Mouse (Mus musculus): Measurements from ENCODE around the gene Rgs14.

The Rgs14 gene

DNA sequence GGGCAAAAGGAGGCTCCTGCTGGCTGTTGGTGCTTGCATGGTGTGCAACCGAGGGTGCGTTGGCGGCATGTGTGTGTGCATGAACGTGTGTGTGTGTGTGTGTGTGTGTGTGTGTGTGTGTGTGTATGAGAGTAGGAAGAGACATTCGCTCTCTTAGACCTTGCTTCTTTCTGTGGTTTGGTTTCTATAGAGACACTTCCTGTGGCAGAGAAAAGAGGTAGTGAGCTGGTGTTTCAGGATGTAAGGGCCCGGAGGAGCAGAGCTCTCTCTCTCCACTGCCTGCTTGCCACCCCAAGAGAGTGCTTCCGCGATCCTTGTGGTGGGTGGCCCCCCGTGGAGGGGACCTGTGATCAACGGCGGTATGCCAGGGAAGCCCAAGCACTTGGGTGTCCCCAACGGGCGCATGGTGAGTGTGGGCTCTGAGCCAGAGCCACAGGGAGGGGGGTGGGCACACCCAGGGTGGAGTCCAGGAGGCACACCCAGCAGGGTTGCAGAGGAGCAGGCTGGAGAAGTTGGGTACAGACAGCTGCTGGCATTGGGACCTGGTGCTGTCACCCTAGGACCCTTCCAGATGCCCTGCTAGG, at the start of gene Rgs14:
TSS of gene Rgs14 (plus strand) at position 202 of the 584 bp plus-strand sequence.
- TF ChIP-seq GATA4 (IDR thresholded peaks at IDR 0.05; ENCODE audit: insufficient replicate concordance, low read length): no peak

DNA sequence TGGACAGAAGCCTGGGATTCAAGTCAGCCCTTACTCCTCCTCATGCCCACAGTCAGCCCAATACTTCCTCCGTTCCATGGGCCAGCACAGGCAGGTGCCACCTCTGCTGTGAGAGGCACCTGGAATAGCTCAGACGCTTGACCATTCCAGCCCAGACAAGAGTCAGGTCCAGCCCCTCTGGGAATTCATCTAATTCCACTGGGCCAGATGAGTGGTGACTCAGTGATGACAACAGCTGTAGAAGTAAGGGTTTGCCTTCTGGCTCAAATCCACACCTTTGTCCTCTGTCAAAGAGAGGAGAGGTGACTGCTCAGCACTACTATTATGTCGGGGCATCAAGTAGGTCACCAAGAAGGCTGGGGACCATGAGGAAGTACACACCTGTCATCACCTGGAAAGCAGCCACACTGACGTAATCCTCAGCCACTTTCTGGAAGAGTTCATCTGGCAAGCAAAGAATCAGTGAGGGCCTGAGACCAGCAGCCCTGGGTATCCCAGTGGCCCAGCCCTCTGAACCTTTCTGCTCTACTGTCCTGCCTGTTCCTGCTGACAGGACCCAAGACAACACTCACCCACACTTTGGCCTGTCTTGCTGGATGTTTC, 49.5 kb upstream of the Rgs14 start, which contains the start of gene Prelid1:
TSS of gene Prelid1 (plus strand) at position 570 of the 603 bp plus-strand sequence.
- TF ChIP-seq GATA4 (IDR thresholded peaks at IDR 0.05; ENCODE audit: insufficient replicate concordance, low read length): no peak

DNA sequence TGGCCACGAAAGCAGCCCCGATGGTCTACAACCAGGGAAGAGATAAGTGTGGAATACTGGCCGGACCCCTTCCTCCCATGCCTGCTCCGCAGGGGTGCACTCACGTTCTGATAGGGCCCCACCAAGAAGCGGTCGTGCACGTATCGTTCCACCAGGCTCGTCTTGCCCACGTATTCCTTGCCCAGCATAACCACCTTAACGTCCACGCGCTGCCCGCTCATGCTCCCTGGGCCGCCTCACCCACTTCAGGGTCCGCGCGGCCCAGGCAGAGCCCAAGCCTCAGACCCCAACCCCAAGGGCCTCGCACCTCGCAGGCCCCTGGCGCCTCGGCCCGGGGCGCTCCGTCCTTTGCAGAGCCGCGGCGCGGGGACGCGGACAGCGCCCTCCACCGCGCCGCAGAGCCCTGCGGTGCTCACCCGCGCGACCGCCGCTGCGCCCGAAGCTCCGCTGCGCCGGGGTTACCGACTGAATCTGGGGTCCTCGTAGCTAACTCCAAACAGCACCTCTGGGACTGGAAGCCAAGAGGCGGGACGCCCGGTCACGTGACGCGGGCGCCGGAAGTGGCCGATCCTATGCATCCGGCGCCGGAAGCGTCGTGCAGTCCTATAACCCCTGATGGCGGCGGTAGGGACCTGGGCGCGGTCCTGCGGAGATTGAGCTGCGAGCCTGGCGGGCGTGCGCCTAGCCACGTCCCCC, 48.0 kb upstream of the Rgs14 start, which contains the start of gene Rab24:
TSS of gene Rab24 (minus strand) at position 513 of the 696 bp plus-strand sequence.
- no peak; the same call in 1 of the 2 replicates for TF ChIP-seq GATA4 (IDR thresholded peaks at IDR 0.05; ENCODE audit: insufficient replicate concordance, low read length)

DNA sequence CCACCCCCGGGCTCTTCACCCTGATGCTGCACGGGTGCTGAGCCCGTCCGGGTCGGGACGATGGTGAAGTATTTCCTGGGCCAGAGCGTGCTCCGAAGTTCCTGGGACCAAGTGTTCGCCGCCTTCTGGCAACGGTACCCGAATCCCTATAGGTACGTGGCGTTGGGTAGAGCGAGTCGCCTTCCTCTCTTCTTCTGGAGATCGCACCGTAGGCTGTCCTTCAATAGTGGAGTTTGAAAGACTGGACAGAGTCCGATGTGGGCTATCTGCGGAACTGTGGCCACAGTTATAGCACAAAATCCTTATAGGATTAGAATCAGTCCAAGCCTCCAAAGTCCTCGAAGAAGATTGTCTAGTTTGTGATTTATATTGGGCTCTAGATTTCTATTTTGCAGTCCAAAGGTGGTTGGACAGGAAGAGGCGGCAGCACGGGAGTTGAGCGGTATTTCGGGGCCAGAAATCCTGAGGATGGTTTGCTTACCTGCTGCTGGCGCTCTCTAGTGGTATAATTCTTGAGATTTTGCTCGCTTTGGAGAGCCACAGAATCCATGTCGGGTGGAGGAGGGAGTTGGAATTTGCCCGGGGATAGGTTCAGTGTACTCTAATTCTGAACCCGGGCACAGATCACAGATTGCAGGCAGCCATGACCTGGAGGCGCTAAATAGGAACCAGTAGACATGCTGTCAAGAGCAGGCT, 47.3 kb upstream of the Rgs14 start:
- TF ChIP-seq GATA4 (IDR thresholded peaks at IDR 0.05; ENCODE audit: insufficient replicate concordance, low read length): no peak

DNA sequence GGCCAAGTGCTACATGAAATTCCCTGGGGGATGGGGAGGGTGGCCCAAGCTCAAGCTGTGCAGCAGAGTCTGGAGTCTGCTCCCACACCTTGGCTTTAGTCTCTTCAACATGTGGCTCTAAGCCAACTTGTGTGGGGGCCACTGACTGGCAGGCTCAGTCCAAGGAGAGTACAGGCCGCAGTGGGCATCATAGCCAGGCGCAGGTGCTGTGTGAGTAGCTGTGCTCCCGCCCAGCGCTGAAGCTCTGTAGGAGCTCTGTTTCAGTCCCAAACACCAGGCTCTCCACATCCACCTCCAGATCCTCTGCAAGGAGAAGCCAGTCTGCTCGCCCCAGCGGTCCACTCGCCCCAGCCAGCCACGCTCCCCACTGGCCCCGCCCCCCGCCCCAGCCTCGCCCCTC, 43.9 kb upstream of the Rgs14 start:
- no peak for TF ChIP-seq GATA4 (IDR thresholded peaks at IDR 0.05; ENCODE audit: insufficient replicate concordance, low read length)

DNA sequence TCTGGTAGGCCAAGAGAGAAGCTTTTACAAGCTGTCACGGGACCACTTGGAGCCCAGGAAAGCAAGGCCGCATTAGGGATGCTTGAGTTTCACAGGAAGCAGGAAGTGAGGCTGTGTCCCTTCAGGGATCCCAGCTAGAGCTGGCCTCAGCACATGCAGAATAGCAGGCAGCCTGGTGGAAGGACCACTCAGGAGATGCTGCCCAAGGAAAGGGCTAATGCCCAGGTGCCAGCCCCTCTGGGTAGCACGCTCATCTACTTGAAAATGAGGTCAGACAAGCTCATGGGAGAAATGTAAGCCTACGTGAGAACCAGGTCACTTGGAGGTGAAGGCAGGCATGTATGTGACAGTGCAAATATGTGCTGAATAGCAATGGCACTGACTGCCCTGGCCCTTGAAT, 42.4 kb upstream of the Rgs14 start:
- no peak for TF ChIP-seq GATA4 (IDR thresholded peaks at IDR 0.05; ENCODE audit: insufficient replicate concordance, low read length)

DNA sequence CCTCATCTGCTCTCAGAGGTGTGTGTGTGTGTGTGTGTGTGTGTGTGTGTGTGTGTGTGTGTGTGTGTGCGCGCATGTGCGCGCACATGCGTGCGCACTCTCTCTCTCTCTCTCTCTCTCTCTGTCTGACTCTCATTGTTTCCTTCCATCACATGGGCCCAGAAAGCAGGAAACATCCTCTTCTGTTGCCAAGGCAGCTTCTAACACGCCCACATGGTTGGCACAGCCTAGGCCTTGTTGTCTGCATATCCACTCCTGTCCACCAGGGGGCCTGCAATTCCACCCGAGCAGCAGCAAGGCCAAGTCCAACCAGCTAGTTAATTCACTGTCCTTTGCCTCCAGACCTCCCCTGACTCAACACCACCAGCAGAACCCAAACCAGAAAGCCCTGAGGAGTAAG, 41.9 kb upstream of the Rgs14 start:
- no peak; the same call in 1 of the 2 replicates for TF ChIP-seq GATA4 (IDR thresholded peaks at IDR 0.05; ENCODE audit: insufficient replicate concordance, low read length)

DNA sequence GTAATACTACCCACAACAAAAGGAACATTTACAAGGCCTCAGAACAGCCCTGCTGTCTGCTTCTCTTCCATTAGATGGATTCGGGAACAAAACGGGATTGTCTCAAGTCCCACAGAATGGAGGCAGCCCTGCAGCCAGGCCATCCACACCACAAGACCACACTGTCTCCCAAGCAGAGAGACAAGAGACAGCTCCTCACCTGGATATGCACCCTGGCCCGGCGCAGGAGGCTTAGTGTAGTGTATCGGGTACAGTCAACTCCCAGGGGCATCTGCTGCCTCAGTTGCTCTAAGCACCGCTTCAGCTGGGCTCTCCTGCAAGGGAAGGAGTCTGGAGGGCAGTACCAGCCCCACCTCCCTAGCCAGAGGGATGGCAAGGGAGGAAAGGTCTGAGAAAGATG, 41.4 kb upstream of the Rgs14 start:
- TF ChIP-seq GATA4 (IDR thresholded peaks at IDR 0.05; ENCODE audit: insufficient replicate concordance, low read length): no peak

DNA sequence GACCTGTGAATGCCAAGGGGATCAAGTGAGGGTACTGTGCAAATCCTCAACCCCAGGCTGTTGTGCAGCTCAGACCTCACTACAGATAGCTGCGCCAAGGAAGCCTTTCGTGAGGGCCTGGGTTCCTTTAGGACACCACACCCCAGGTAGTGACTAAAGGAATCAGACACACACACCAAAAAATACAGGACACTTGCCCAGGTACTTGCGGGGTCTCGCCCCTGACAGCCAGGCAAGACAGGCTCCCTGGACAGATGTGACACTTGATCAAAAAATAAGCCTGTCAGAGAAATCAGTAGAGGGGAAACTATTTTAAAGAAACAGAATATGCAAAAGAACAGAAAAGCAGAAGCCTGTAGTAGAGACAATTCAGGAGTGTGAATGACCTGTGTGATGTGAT, 40.9 kb upstream of the Rgs14 start:
- TF ChIP-seq GATA4 (IDR thresholded peaks at IDR 0.05; ENCODE audit: insufficient replicate concordance, low read length): no peak

DNA sequence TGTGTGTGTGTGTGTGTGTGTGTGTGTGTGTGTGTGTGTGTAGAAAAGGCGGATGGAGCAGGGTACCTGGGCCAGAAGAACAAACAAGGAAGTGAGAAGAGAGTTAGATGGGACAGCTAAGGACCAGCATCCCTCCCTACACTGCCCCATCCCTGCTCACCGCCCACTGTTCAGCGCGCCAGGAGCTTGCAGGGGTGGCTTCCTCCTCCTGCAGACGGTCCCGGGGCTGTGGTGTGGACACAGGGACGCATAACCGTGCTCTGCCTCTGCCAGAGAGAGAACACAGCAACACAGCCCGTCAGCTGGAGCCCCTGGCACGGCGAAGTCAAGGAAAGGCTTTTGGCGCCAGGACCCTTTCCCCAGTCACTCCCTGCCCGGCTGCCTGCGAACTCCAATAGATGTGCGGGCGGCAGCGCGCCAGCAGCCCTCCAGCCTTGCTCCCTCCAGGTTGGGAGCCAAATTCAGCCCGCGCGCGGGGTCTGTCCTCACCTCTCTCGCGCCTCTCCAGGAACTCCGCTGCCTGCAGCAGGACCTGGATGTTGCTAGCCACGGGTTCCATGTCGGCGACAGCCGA, 40.3 kb upstream of the Rgs14 start:
- no peak for TF ChIP-seq GATA4 (IDR thresholded peaks at IDR 0.05; ENCODE audit: insufficient replicate concordance, low read length)

DNA sequence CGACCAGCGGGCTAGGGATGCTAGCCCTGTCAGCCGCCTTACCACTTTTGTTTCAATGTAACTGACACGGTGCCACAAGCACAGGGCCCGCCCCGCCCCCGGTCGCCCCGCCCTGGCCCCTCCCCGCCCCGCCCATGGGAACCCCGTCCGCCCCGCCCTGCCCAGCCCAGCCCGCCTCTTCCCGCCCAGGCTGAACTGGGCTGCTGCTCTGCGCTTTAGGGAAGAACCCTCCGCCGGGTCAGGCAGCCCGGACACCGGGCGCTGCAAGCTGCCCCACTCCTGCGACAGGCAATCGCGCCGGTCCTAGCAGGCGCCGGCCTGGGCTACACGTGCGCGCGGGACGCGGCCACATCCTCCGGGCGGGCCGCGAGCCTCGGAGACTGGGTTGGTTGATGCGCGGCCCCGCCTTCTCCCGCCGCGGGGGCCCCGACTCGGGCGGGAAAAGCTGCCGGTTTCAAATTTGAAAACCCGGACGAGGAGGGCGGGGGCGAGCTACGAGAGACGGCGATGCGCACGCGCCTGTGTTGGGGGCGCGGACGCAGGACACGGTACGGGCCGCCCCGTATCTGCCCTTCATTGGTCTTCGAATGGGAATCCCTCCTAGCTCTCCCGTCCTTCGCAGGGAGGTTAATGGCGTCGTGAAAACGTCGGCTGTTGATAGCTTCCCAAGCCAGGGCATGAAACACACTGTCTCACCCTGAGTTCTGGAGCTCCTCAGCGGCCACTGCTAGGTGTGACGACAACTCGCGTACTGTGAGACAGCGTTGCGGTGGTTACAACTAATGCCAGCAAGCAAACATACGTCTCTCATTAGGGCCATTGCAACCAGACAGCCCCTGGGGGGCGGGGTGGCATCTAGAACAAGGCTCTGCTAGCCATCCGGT, 39.6 kb upstream of the Rgs14 start, which contains the start of gene Mxd3:
TSS of gene Mxd3 (minus strand) at position 141 of the 884 bp plus-strand sequence.
- TF ChIP-seq GATA4 (IDR thresholded peaks at IDR 0.05; ENCODE audit: insufficient replicate concordance, low read length): no peak

DNA sequence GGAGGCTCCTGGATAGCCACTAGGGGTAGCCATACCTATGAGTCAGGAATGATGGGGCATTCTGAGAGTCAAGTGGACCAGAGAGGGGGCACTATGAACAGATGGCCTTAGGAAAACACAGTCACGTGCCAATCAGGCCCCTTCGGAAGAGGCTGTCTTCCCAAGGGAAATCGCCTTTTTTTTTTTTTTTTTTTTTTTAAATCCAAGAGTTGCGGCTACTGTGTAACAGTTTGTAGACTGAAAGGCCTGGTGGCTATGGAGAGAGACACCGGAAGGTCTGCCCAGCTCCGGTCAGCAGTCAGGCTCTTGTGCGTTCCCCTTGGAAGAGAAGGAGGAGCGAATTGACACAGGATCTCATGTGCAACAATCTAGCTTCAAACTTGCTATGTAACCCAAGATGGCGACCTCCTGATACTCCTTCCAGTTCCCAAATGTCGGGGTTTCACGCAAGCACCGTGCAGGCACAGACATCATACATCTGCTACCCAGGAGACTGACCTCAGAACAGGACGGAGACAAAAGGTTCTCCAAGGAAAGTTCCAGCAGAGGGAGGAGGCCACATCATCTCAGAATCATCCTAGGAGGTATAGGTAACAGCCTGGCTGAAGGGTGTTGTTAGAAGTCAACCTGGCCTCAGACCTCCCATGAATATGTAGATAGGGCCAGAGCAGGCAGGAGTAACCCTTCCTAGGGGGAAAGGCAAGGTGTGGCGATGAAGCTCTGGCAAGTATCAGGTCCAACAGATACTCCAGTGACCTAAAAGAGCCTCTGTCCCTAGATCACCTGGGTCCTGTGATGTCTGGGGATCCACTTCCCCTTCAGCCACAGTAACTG, 38.7 kb upstream of the Rgs14 start:
- TF ChIP-seq GATA4 (IDR thresholded peaks at IDR 0.05; ENCODE audit: insufficient replicate concordance, low read length): no peak

DNA sequence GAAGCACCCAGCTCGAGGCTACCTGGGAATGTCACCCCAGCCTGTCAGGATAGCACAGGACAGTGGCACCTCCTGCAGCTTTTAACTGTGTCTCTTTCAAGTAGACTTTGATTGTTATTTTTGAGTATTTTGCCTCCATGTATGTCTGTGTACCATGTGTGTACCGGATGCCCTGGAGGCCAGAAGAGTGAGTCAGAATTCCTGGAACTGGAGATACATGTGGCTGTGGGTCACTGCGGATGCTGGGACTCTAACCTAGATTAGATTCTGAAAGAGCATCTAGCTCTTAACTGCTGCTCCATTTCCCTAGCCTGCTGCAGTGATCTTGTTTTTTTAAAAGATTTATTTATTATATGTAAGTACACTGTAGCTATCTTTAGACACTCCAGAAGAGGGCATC, 37.2 kb upstream of the Rgs14 start:
- TF ChIP-seq GATA4 (IDR thresholded peaks at IDR 0.05; ENCODE audit: insufficient replicate concordance, low read length): no peak
